Mouse (Mus musculus) liver, embryonic 11.5 days (tissue): ENCODE measurements at regions not wholly inside any gene's neighbourhood (a gene's known extent, or its start where the extent isn't known, plus 50 kb on each side); places are given as distances from the start of the nearest gene placed in this dataset.

Source experiments
- ATAC-seq: fragments of 200-750 bp; cut with Nextera tagmentation; replicated peaks from 2 replicates; pipeline ENCODE4 v1.8.0; 2017; ENCODE audit warnings: moderate number of reproducible peaks, mild to moderate bottlenecking, moderate TSS enrichment, moderate library complexity; ENCODE audit not compliant: low FRiP score
- DNase-seq: peaks from one replicate; pipeline ENCODE4 v3.0.0-alpha.2; 2017; ENCODE audit warnings: low spot score
- H3K27ac ChIP-seq: fragments of 300-500 bp; sonication (generic); 2 replicates; pipeline ENCODE4 v1.5.1; 2014; ENCODE audit warnings: mild to moderate bottlenecking, low read depth, low read length, control low read depth
- H3K27me3 ChIP-seq: fragments of 300-500 bp; sonication (generic); replicated peaks from 2 replicates; pipeline ENCODE4 v1.6.1; 2014; ENCODE audit warnings: low read length, mixed read lengths; ENCODE audit not compliant: control insufficient read depth, insufficient read depth
- H3K36me3 ChIP-seq: fragments of 300-500 bp; sonication (generic); 2 replicates; pipeline ENCODE4 v1.6.1; 2014; ENCODE audit warnings: mild to moderate bottlenecking, low read length, moderate library complexity, mixed read lengths; ENCODE audit not compliant: control insufficient read depth, insufficient read depth
- H3K4me1 ChIP-seq: fragments of 300-500 bp; sonication (generic); replicated peaks from 2 replicates; pipeline ENCODE4 v1.6.1; 2014; ENCODE audit warnings: low read length, mixed read lengths; ENCODE audit not compliant: control insufficient read depth, insufficient read depth
- H3K4me2 ChIP-seq: fragments of 300-500 bp; sonication (generic); 2 replicates; pipeline ENCODE4 v1.6.1; 2014; ENCODE audit warnings: mild to moderate bottlenecking, control low read depth, moderate library complexity
- H3K4me3 ChIP-seq: fragments of 300-500 bp; sonication (generic); 2 replicates; pipeline ENCODE4 v1.5.1; 2014; ENCODE audit warnings: low read depth, low read length, control low read depth
- H3K9ac ChIP-seq: fragments of 300-500 bp; sonication (generic); 2 replicates; pipeline ENCODE4 v1.6.1; 2014; ENCODE audit warnings: low read depth, low read length, control low read depth
- H3K9me3 ChIP-seq: fragments of 300-500 bp; sonication (generic); 2 replicates; pipeline ENCODE4 v1.6.1; 2016; ENCODE audit warnings: low read length, inconsistent platforms, mixed read lengths; ENCODE audit not compliant: control insufficient read depth
- WGBS: fragments of 180-500 bp; shearing (Covaris S2); extraction: QIAGEN DNeasy Blood & Tissue Kit; methylation state at CpG from one replicate; pipeline ENCODE4 v1.1.7; 2014; 5-methylcytosine and 5-hydroxymethylcytosine counted together

GRCm38 (mm10) chr14:48834416-48834815 is 160.8 kb upstream of the Otx2 start:
- H3K27me3 ChIP-seq, result no peaks in the 10 kb centered on the region
- H3K4me3 ChIP-seq, result no peak overlapping the region
- ATAC-seq (no peak), DNase-seq (no peak)
- no peak overlapping the region for H3K4me2 ChIP-seq
- WGBS, result 85% methylated on average over 2 of the region's 2 CpGs
- H3K4me1 ChIP-seq, result no peaks in the 10 kb centered on the region
- H3K36me3 ChIP-seq, result no peaks in the 10 kb centered on the region
- no peak overlapping the region for H3K27ac ChIP-seq
- no peak overlapping the region for H3K9ac ChIP-seq
- H3K9me3 ChIP-seq, result no peaks in the 10 kb centered on the region

DNA sequence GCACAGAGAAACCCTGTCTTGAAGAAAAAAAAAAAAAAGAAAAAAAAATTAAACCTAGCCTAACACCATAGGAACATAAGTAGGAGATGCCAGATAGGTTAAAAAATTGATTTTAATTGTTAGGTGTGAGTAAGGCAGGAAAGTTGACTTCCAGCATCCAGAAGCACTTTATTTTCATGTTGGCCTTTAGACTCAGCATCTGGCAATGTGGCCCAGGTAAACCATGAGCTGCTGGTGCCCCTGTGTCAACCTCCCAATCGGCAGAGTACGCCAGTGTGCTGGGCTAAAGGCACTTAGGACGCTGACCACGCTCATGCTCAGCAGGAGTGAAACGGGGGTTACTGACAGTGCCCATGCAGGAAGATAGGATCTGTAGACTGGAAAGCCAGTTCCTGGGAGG is 152.8 kb upstream of the Otx2 start:
- no peak for DNase-seq
- no peak overlapping the region for H3K4me3 ChIP-seq

DNA sequence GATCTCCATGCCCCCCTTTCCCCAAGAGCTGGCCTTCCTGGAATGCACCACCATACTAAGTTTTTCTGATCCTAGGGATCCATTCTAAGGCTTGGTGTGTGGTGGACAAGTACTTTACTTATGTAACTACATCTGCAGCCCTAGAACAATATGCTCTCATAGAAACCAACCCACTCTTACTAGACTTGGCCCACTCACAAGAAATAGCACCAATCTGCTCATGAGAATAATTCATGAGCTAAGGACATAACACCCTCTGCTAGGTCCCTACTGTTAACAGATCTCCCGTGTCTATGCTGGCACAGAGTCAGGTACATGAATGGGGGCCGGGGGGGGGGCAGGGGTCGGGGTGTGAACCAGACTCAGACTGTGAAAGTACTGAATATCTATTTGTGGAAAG is 150.8 kb upstream of the Otx2 start:
- Histone ChIP-seq H3K4me1 (no peaks in the 10 kb centered on the region), H3K9ac (no peak overlapping the region), H3K27ac (no peak overlapping the region), H3K36me3 (no peaks in the 10 kb centered on the region), H3K4me2 (no peak overlapping the region), H3K9me3 (no peaks in the 10 kb centered on the region), H3K27me3 (no peaks in the 10 kb centered on the region), H3K4me3 (no peak overlapping the region)
- DNase-seq (no peak), ATAC-seq (no peak)
- WGBS, result 57% methylated on average over 3 of the region's 3 CpGs

More for the DNA sequence above, 152.8 kb upstream of the Otx2 start:
- Histone ChIP-seq H3K27me3 (no peaks in the 10 kb centered on the region), H3K9me3 (no peaks in the 10 kb centered on the region), H3K36me3 (no peaks in the 10 kb centered on the region), H3K4me2 (no peak overlapping the region), H3K9ac (no peak overlapping the region), H3K27ac (no peak overlapping the region), H3K4me1 (no peaks in the 10 kb centered on the region)
- 63% methylated on average over 5 of the region's 5 CpGs for WGBS
- no peak for ATAC-seq

DNA sequence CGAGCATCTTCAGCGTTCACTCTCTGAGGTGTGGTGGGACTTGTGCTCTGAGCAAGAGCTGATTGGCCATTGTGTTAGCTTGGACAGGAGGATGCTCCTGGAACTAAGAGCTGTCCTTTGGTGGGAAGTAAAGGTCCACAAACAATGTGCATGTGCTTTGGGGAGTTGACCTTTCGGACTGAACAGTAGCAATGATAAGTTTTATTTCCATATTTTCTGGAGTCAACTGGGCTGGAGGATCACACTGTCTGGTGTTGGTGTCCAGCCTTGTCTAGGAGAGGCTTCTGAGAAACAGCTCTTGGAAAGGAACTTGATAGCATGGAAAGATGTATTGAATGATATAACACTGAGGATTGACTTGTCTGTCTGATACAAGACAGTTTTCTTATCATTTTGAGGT is 142.3 kb upstream of the Otx2 start:
- ATAC-seq (no peak), DNase-seq (no peak)
- no peaks in the 10 kb centered on the region for H3K27me3 ChIP-seq
- no peak overlapping the region for H3K4me2 ChIP-seq
- no peak overlapping the region for H3K27ac ChIP-seq
- no peak overlapping the region for H3K9ac ChIP-seq
- no peak overlapping the region for H3K4me3 ChIP-seq
- no peaks in the 10 kb centered on the region for H3K36me3 ChIP-seq
- H3K4me1 ChIP-seq, result no peaks in the 10 kb centered on the region
- H3K9me3 ChIP-seq, result no peaks in the 10 kb centered on the region
- 75% methylated on average over 3 of the region's 3 CpGs for WGBS

GRCm38 (mm10) chr14:48815231-48815728 is 141.7 kb upstream of the Otx2 start:
- Histone ChIP-seq H3K4me1 (no peaks in the 10 kb centered on the region), H3K27me3 (no peaks in the 10 kb centered on the region), H3K4me3 (no peak overlapping the region), H3K27ac (no peak overlapping the region), H3K4me2 (no peak overlapping the region), H3K36me3 (no peaks in the 10 kb centered on the region), H3K9me3 (no peaks in the 10 kb centered on the region), H3K9ac (no peak overlapping the region)
- ATAC-seq (no peak), DNase-seq (no peak)
- WGBS, result 80% methylated on average over 8 of the region's 8 CpGs

GRCm38 (mm10) chr14:48812741-48813495 is 139.3 kb upstream of the Otx2 start:
- H3K4me3 ChIP-seq, result no peak overlapping the region
- no peak overlapping the region for H3K4me2 ChIP-seq
- H3K4me1 ChIP-seq, result no peaks in the 10 kb centered on the region
- H3K36me3 ChIP-seq, result no peaks in the 10 kb centered on the region
- WGBS, result 86% methylated on average over 11 of the region's 11 CpGs
- DNase-seq, result no peak
- H3K9ac ChIP-seq, result no peak overlapping the region
- H3K27me3 ChIP-seq, result no peaks in the 10 kb centered on the region
- H3K9me3 ChIP-seq, result no peaks in the 10 kb centered on the region
- H3K27ac ChIP-seq, result no peak overlapping the region
- no peak for ATAC-seq

DNA sequence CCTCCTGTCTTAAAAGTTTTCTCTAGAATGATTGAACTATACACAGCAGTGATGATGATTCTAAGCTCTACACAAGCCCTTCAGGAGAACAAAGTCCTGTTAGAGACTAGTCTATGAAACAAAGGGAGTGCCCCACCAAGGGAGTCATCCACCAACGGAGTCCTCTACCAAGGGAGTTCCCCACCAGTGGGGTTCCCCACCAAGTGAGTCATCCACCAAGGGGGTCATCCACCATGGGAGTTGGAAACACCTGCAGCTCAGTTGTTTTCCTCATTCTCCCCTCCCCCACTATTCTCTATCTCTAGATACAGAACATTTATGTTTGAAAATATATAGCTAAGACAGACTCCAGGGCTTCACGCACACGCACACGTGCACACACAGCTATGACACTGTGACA is 130.5 kb upstream of the Otx2 start:
- no peaks in the 10 kb centered on the region for H3K27me3 ChIP-seq
- no peak overlapping the region for H3K27ac ChIP-seq
- H3K9ac ChIP-seq, result no peak overlapping the region
- H3K4me1 ChIP-seq, result no peaks in the 10 kb centered on the region
- H3K36me3 ChIP-seq, result no peaks in the 10 kb centered on the region
- H3K4me2 ChIP-seq, result no peak overlapping the region
- H3K4me3 ChIP-seq, result no peak overlapping the region
- H3K9me3 ChIP-seq, result no peaks in the 10 kb centered on the region
- WGBS, result 77% methylated on average over 4 of the region's 4 CpGs
- ATAC-seq (no peak), DNase-seq (no peak)

DNA sequence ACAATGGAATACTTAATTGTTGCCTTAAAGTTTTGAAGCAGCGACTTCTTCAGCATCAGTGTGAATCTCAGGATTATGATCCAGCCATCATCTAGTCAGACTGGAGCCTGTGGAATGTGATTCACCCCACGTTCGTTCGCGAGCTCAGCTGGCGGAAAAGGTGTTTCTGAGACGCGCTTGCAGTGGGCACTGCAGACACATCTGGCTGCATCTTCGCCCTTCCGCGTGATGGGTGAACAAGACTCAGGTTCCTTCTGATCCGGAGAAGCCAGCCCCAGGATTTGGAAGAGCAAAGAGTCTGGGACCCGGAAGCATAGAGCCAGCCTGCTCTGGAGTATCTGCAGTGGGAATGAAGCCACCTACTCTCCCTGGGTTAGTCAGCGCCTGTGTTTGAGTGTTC is 127.7 kb upstream of the Otx2 start:
- Histone ChIP-seq H3K4me1 (no peaks in the 10 kb centered on the region), H3K27me3 (no peaks in the 10 kb centered on the region), H3K4me3 (no peak overlapping the region), H3K36me3 (no peaks in the 10 kb centered on the region), H3K4me2 (no peak overlapping the region), H3K9ac (no peak overlapping the region), H3K9me3 (no peaks in the 10 kb centered on the region), H3K27ac (no peak overlapping the region)
- DNase-seq (no peak), ATAC-seq (no peak)
- 55% methylated on average over 14 of the region's 14 CpGs for WGBS

- no peak for DNase-seq
Observed at GRCm38 (mm10) chr14:48800857-48801256, 127.2 kb upstream of the Otx2 start.

More at GRCm38 (mm10) chr14:48800857-48801256, 127.2 kb upstream of the Otx2 start:
- no peak for ATAC-seq
- no peak overlapping the region for H3K4me2 ChIP-seq
- no peak overlapping the region for H3K27ac ChIP-seq
- 23% methylated on average over 5 of the region's 5 CpGs for WGBS
- no peaks in the 10 kb centered on the region for H3K9me3 ChIP-seq
- H3K4me1 ChIP-seq, result no peaks in the 10 kb centered on the region
- H3K9ac ChIP-seq, result no peak overlapping the region
- no peak overlapping the region for H3K4me3 ChIP-seq
- H3K36me3 ChIP-seq, result no peaks in the 10 kb centered on the region
- no peaks in the 10 kb centered on the region for H3K27me3 ChIP-seq
